Mouse (Mus musculus): ENCODE data around the gene Erp44.

Gene Erp44

GRCm38 (mm10) chr4:48270532-48270931 lies 8.8 kb downstream of the Erp44 start:
- Histone ChIP-seq H3K36me3 (ENCODE audit: control insufficient read depth, insufficient read depth, low read length, poor library complexity, severe bottlenecking) (no peaks in the 10 kb centered on the region; the same call in 1 of the 2 replicates), H3K27me3 (ENCODE audit: control insufficient read depth, insufficient read depth, low read length, poor library complexity, severe bottlenecking) (no peaks in the 10 kb centered on the region)
- DNase-seq (ENCODE audit: low read depth, low spot score) = no peak

- Histone ChIP-seq H3K36me3 (ENCODE audit: control insufficient read depth, insufficient read depth, low read length, poor library complexity, severe bottlenecking) (no peaks in the 10 kb centered on the region; the same call in 1 of the 2 replicates), H3K27me3 (ENCODE audit: control insufficient read depth, insufficient read depth, low read length, poor library complexity, severe bottlenecking) (no peaks in the 10 kb centered on the region)
- DNase-seq (ENCODE audit: low read depth, low spot score) = peak; percentile 29
Observed at GRCm38 (mm10) chr4:48268127-48268526, 11.2 kb downstream of the Erp44 start.

GRCm38 (mm10) chr4:48267683-48268082 lies 11.7 kb downstream of the Erp44 start:
- no peaks in the 10 kb centered on the region for H3K27me3 ChIP-seq (ENCODE audit: control insufficient read depth, insufficient read depth, low read length, poor library complexity, severe bottlenecking)
- no peak for DNase-seq (ENCODE audit: low read depth, low spot score)

GRCm38 (mm10) chr4:48258045-48258444 lies 21.3 kb downstream of the Erp44 start:
- DNase-seq (ENCODE audit: low read depth, low spot score) = peak; percentile 40
- Histone ChIP-seq H3K27me3 (ENCODE audit: control insufficient read depth, insufficient read depth, low read length, poor library complexity, severe bottlenecking) (no peaks in the 10 kb centered on the region), H3K36me3 (ENCODE audit: control insufficient read depth, insufficient read depth, low read length, poor library complexity, severe bottlenecking) (no peaks in the 10 kb centered on the region)

More at GRCm38 (mm10) chr4:48267683-48268082, 11.7 kb downstream of the Erp44 start:
- no peaks in the 10 kb centered on the region; the same call in 1 of the 2 replicates for H3K36me3 ChIP-seq (ENCODE audit: control insufficient read depth, insufficient read depth, low read length, poor library complexity, severe bottlenecking)

GRCm38 (mm10) chr4:48253266-48253665 lies 26.1 kb downstream of the Erp44 start:
- peak; percentile 28 for DNase-seq (ENCODE audit: low read depth, low spot score)
- H3K27me3 ChIP-seq (ENCODE audit: control insufficient read depth, insufficient read depth, low read length, poor library complexity, severe bottlenecking) = no peaks in the 10 kb centered on the region

GRCm38 (mm10) chr4:48244280-48244679 lies 35.1 kb downstream of the Erp44 start:
- H3K36me3 ChIP-seq (ENCODE audit: control insufficient read depth, insufficient read depth, low read length, poor library complexity, severe bottlenecking) = no peaks in the 10 kb centered on the region
- H3K27me3 ChIP-seq (ENCODE audit: control insufficient read depth, insufficient read depth, low read length, poor library complexity, severe bottlenecking) = no peaks in the 10 kb centered on the region
- DNase-seq (ENCODE audit: low read depth, low spot score) = peak; percentile 50

More at GRCm38 (mm10) chr4:48253266-48253665, 26.1 kb downstream of the Erp44 start:
- H3K36me3 ChIP-seq (ENCODE audit: control insufficient read depth, insufficient read depth, low read length, poor library complexity, severe bottlenecking) = no peaks in the 10 kb centered on the region

GRCm38 (mm10) chr4:48243737-48244136 lies 35.6 kb downstream of the Erp44 start:
- peak; percentile 34 for DNase-seq (ENCODE audit: low read depth, low spot score)
- Histone ChIP-seq H3K27me3 (ENCODE audit: control insufficient read depth, insufficient read depth, low read length, poor library complexity, severe bottlenecking) (no peaks in the 10 kb centered on the region), H3K36me3 (ENCODE audit: control insufficient read depth, insufficient read depth, low read length, poor library complexity, severe bottlenecking) (no peaks in the 10 kb centered on the region)

GRCm38 (mm10) chr4:48242482-48242881 lies 36.9 kb downstream of the Erp44 start:
- DNase-seq (ENCODE audit: low read depth, low spot score) = peak; percentile 87
- Histone ChIP-seq H3K36me3 (ENCODE audit: control insufficient read depth, insufficient read depth, low read length, poor library complexity, severe bottlenecking) (no peaks in the 10 kb centered on the region), H3K27me3 (ENCODE audit: control insufficient read depth, insufficient read depth, low read length, poor library complexity, severe bottlenecking) (no peaks in the 10 kb centered on the region)

GRCm38 (mm10) chr4:48239046-48239445 lies 40.3 kb downstream of the Erp44 start:
- no peak for DNase-seq (ENCODE audit: low read depth, low spot score)
- no peaks in the 10 kb centered on the region for H3K27me3 ChIP-seq (ENCODE audit: control insufficient read depth, insufficient read depth, low read length, poor library complexity, severe bottlenecking)
- no peaks in the 10 kb centered on the region for H3K36me3 ChIP-seq (ENCODE audit: control insufficient read depth, insufficient read depth, low read length, poor library complexity, severe bottlenecking)

- DNase-seq (ENCODE audit: low read depth, low spot score) = no peak
- Histone ChIP-seq H3K27me3 (ENCODE audit: control insufficient read depth, insufficient read depth, low read length, poor library complexity, severe bottlenecking) (no peaks in the 10 kb centered on the region), H3K36me3 (ENCODE audit: control insufficient read depth, insufficient read depth, low read length, poor library complexity, severe bottlenecking) (no peaks in the 10 kb centered on the region)
Observed at GRCm38 (mm10) chr4:48236721-48237120, 42.6 kb downstream of the Erp44 start.

- DNase-seq (ENCODE audit: low read depth, low spot score) = no peak
- Histone ChIP-seq H3K36me3 (ENCODE audit: control insufficient read depth, insufficient read depth, low read length, poor library complexity, severe bottlenecking) (0 out of 2 replicates have a peak, but pooled peaks cover 3% of the 10 kb centered on the region), H3K27me3 (ENCODE audit: control insufficient read depth, insufficient read depth, low read length, poor library complexity, severe bottlenecking) (no peaks in the 10 kb centered on the region)
Observed at GRCm38 (mm10) chr4:48226800-48227199, 52.6 kb downstream of the Erp44 start.

- peaks cover 3% of the 10 kb centered on the region; the same call in 1 of the 2 replicates for H3K36me3 ChIP-seq (ENCODE audit: control insufficient read depth, insufficient read depth, low read length, poor library complexity, severe bottlenecking)
- DNase-seq (ENCODE audit: low read depth, low spot score) = no peak
- no peaks in the 10 kb centered on the region for H3K27me3 ChIP-seq (ENCODE audit: control insufficient read depth, insufficient read depth, low read length, poor library complexity, severe bottlenecking)
Observed at GRCm38 (mm10) chr4:48225604-48226003, 53.8 kb downstream of the Erp44 start.

- H3K27me3 ChIP-seq (ENCODE audit: control insufficient read depth, insufficient read depth, low read length, poor library complexity, severe bottlenecking) = no peaks in the 10 kb centered on the region
- H3K36me3 ChIP-seq (ENCODE audit: control insufficient read depth, insufficient read depth, low read length, poor library complexity, severe bottlenecking) = peaks cover 3% of the 10 kb centered on the region; the same call in 1 of the 2 replicates
- peak; percentile 69 for DNase-seq (ENCODE audit: low read depth, low spot score)
Observed at GRCm38 (mm10) chr4:48225173-48225572, 54.2 kb downstream of the Erp44 start.

- no peaks in the 10 kb centered on the region for H3K27me3 ChIP-seq (ENCODE audit: control insufficient read depth, insufficient read depth, low read length, poor library complexity, severe bottlenecking)
- no peak for DNase-seq (ENCODE audit: low read depth, low spot score)
- peaks cover 11% of the 10 kb centered on the region; the same call in 1 of the 2 replicates for H3K36me3 ChIP-seq (ENCODE audit: control insufficient read depth, insufficient read depth, low read length, poor library complexity, severe bottlenecking)
Observed at GRCm38 (mm10) chr4:48203564-48203963, 75.8 kb downstream of the Erp44 start.

GRCm38 (mm10) chr4:48198447-48198846 lies 80.9 kb downstream of the Erp44 start:
- H3K36me3 ChIP-seq (ENCODE audit: control insufficient read depth, insufficient read depth, low read length, poor library complexity, severe bottlenecking) = peaks cover 2% of the 10 kb centered on the region; the same call in 1 of the 2 replicates
- DNase-seq (ENCODE audit: low read depth, low spot score) = no peak
- no peaks in the 10 kb centered on the region for H3K27me3 ChIP-seq (ENCODE audit: control insufficient read depth, insufficient read depth, low read length, poor library complexity, severe bottlenecking)

- peak; percentile 43 for DNase-seq (ENCODE audit: low read depth, low spot score)
- Histone ChIP-seq H3K36me3 (ENCODE audit: control insufficient read depth, insufficient read depth, low read length, poor library complexity, severe bottlenecking) (no peaks in the 10 kb centered on the region; the same call in 1 of the 2 replicates), H3K27me3 (ENCODE audit: control insufficient read depth, insufficient read depth, low read length, poor library complexity, severe bottlenecking) (no peaks in the 10 kb centered on the region)
Observed at GRCm38 (mm10) chr4:48197925-48198324, 81.4 kb downstream of the Erp44 start.
